Mouse (Mus musculus) granulocyte monocyte progenitor cell, adult 5-6 weeks (primary cell): ENCODE data around the gene Rassf1. TPM values are rescaled to one million over a fixed set of nuclear protein-coding genes. Genes with fewer than 3 reads are reported as not detected.
"Not testable (repeated sequence)": the region's sequence is repeated elsewhere in the genome, so short reads cannot be mapped to it uniquely, and the experiment has no call there.

Experiments used
- ATAC-seq: replicated peaks from 2 replicates; pipeline ENCODE4 v1.8.0; 2016; ENCODE audit warnings: mild to moderate bottlenecking, moderate TSS enrichment, inconsistent platforms; ENCODE audit not compliant: poor library complexity, severe bottlenecking
- total RNA-seq, 2 experiments: library from RNA; stranded (forward) in 1 of 2; stranded (reverse) in 1 of 2; fragments of 200-712, 200-1000 nt in 1 of 2; fragments of >200 nt in 1 of 2; fragmentation: Nextera tagmentation in 1 of 2; gene quantifications; 2 replicates each; pipeline ENCODE4 v1.2.3; 2014 to 2017

The Rassf1 gene
- total RNA-seq, 2 experiments from 2014 or later, result 36.7 to 40.2 TPM

GRCm38 (mm10) chr9:107554319-107554825, 3.0 kb downstream of the Rassf1 start:
- ATAC-seq, result peak; percentile 79

GRCm38 (mm10) chr9:107555031-107555457, 3.7 kb downstream of the Rassf1 start:
- peak; percentile 41 for ATAC-seq

GRCm38 (mm10) chr9:107555701-107556100, 4.3 kb downstream of the Rassf1 start:
- ATAC-seq, result no peak

GRCm38 (mm10) chr9:107556346-107556745, 5.0 kb downstream of the Rassf1 start:
- ATAC-seq, result no peak

- peak; percentile 94 for ATAC-seq
Measured at GRCm38 (mm10) chr9:107563029-107563581, 11.8 kb downstream of the Rassf1 start, which contains the start of gene Tusc2. Tusc2 (plus strand) TSS chr9:107563255.

- ATAC-seq, result not testable (repeated sequence)
Measured at GRCm38 (mm10) chr9:107565556-107565955, 14.2 kb downstream of the Rassf1 start.

- ATAC-seq, result 0 out of 2 replicates have a peak, but pooled peaks have one; percentile 17
Measured at GRCm38 (mm10) chr9:107566041-107566709, 14.8 kb downstream of the Rassf1 start.

GRCm38 (mm10) chr9:107566855-107567254, 15.5 kb downstream of the Rassf1 start:
- ATAC-seq, result no peak

- no peak for ATAC-seq
Measured at GRCm38 (mm10) chr9:107567702-107568319, 16.5 kb downstream of the Rassf1 start, which contains the start of gene Hyal2. Hyal2 (plus strand) TSS chr9:107567945.

- peak; percentile 55 for ATAC-seq
Measured at GRCm38 (mm10) chr9:107568331-107569261, 17.2 kb downstream of the Rassf1 start.

GRCm38 (mm10) chr9:107569270-107569669, 17.9 kb downstream of the Rassf1 start:
- peak; percentile 34 for ATAC-seq

- ATAC-seq, result no peak
Measured at GRCm38 (mm10) chr9:107570016-107570415, 18.7 kb downstream of the Rassf1 start.

- no peak for ATAC-seq
Measured at GRCm38 (mm10) chr9:107570845-107571244, 19.5 kb downstream of the Rassf1 start.

- no peak for ATAC-seq
Measured at GRCm38 (mm10) chr9:107571534-107572326, 20.4 kb downstream of the Rassf1 start.

GRCm38 (mm10) chr9:107572327-107572662, 20.9 kb downstream of the Rassf1 start:
- no peak for ATAC-seq

- ATAC-seq, result not testable (repeated sequence)
Measured at GRCm38 (mm10) chr9:107573774-107574173, 22.4 kb downstream of the Rassf1 start.

- no peak for ATAC-seq
Measured at GRCm38 (mm10) chr9:107575579-107576356, 24.4 kb downstream of the Rassf1 start.

GRCm38 (mm10) chr9:107576357-107577107, 25.2 kb downstream of the Rassf1 start, which contains the start of gene Hyal1:
Hyal1 (plus strand) TSS chr9:107576927.
- ATAC-seq, result peak; percentile 66
